Mouse (Mus musculus) kidney, postnatal 0 days (tissue): ENCODE data around the gene Dkk3. TPM values are rescaled to one million over a fixed set of nuclear protein-coding genes. Genes with fewer than 3 reads are reported as not detected.
A peak's percentile ranks its signal among the peaks of the same experiment; 100 is the strongest.

ENCODE experiments used
- ATAC-seq: fragments of 200-750 bp; cut with Nextera tagmentation; replicated peaks from 2 replicates; pipeline ENCODE4 v1.8.0; 2017; ENCODE audit warnings: low read depth, moderate number of reproducible peaks, moderate TSS enrichment, moderate library complexity; ENCODE audit not compliant: low FRiP score
- DNase-seq: peaks from one replicate; pipeline ENCODE4 v3.0.0-alpha.2; 2016; ENCODE audit warnings: low spot score
- H3K27ac ChIP-seq: fragments of 300-500 bp; sonication (generic); 2 replicates; pipeline ENCODE4 v1.5.1; 2014; ENCODE audit warnings: mild to moderate bottlenecking
- H3K27me3 ChIP-seq: fragments of 300-500 bp; sonication (generic); 2 replicates; pipeline ENCODE4 v1.6.1; 2014; ENCODE audit warnings: low read length, mixed read lengths; ENCODE audit not compliant: insufficient read depth
- H3K36me3 ChIP-seq: fragments of 300-500 bp; sonication (generic); 2 replicates; pipeline ENCODE4 v1.6.1; 2014; ENCODE audit warnings: low read length, mixed read lengths; ENCODE audit not compliant: insufficient read depth
- H3K4me1 ChIP-seq: fragments of 300-500 bp; sonication (generic); replicated peaks from 2 replicates; pipeline ENCODE4 v1.6.1; 2014; ENCODE audit warnings: antibody characterized with exemption, low read length, mixed read lengths; ENCODE audit not compliant: insufficient read depth
- H3K4me2 ChIP-seq: fragments of 300-500 bp; sonication (generic); 2 replicates; pipeline ENCODE4 v1.6.1; 2014; ENCODE audit warnings: mild to moderate bottlenecking, low read length, moderate library complexity, mixed read lengths
- H3K4me3 ChIP-seq: fragments of 300-500 bp; sonication (generic); replicated peaks from 2 replicates; pipeline ENCODE4 v1.5.1; 2014; ENCODE audit warnings: low read depth, low read length
- H3K9ac ChIP-seq: fragments of 300-500 bp; sonication (generic); 2 replicates; pipeline ENCODE4 v1.6.1; 2014; ENCODE audit warnings: low read depth, low read length
- H3K9me3 ChIP-seq: fragments of 300-500 bp; sonication (generic); replicated peaks from 2 replicates; pipeline ENCODE4 v1.6.1; 2016; ENCODE audit warnings: low read length, inconsistent platforms, mixed read lengths
- CTCF ChIP-seq: IDR thresholded peaks from 2 replicates; pipeline ENCODE4 v1.5.1; 2016; ENCODE audit warnings: antibody characterized with exemption, low read depth, mild to moderate bottlenecking, moderate library complexity
- whole genome bisulfite sequencing: fragments of 180-500 bp; shearing (Covaris S2); extraction: QIAGEN DNeasy Blood & Tissue Kit; methylation state at CpG from one replicate; pipeline ENCODE4 v1.1.7; 2014; 5-methylcytosine and 5-hydroxymethylcytosine counted together
- polyA plus RNA-seq: library from polyadenylated mRNA; unstranded; fragments of >200 nt; fragmentation: Nextera tagmentation; extraction: Ambion mirVana; gene quantifications from 2 replicates; pipeline ENCODE4 v1.2.1, GENCODE M21; 2015

Gene Dkk3
- polyA plus RNA-seq, 1 experiment from 2014 or later: 23.8 TPM

- DNase-seq (no peak), ATAC-seq (no peak)
- no peaks in the 10 kb centered on the region for H3K27me3 ChIP-seq
- H3K9me3 ChIP-seq: no peaks in the 10 kb centered on the region
- no peak overlapping the region for H3K4me3 ChIP-seq
- TF ChIP-seq CTCF: no peak
- peaks cover 4% of the 10 kb centered on the region; the same call in 1 of the 2 replicates for H3K4me1 ChIP-seq
- H3K4me2 ChIP-seq: no peak overlapping the region
- no peak overlapping the region for H3K9ac ChIP-seq
- 54% methylated on average over 11 of the region's 11 CpGs for WGBS
- H3K27ac ChIP-seq: no peak overlapping the region
- H3K36me3 ChIP-seq: no peaks in the 10 kb centered on the region
These were observed 14.1 kb downstream of the Dkk3 start for GRCm38 (mm10) chr7:112144646-112145179.

GRCm38 (mm10) chr7:112143978-112144377, 14.9 kb downstream of the Dkk3 start:
- no peak for ATAC-seq
- DNase-seq: no peak
- Histone ChIP-seq H3K27ac (no peak overlapping the region), H3K4me3 (no peak overlapping the region), H3K36me3 (no peaks in the 10 kb centered on the region), H3K27me3 (no peaks in the 10 kb centered on the region), H3K9me3 (no peaks in the 10 kb centered on the region), H3K4me1 (peaks cover 4% of the 10 kb centered on the region; the same call in 1 of the 2 replicates), H3K9ac (no peak overlapping the region), H3K4me2 (no peak overlapping the region)
- 64% methylated on average over 4 of the region's 4 CpGs for WGBS
- TF ChIP-seq CTCF: no peak

- 43% methylated on average over 7 of the region's 7 CpGs for WGBS
- Histone ChIP-seq H3K36me3 (no peaks in the 10 kb centered on the region), H3K27me3 (no peaks in the 10 kb centered on the region), H3K9ac (no peak overlapping the region), H3K4me1 (peaks cover 4% of the 10 kb centered on the region; the same call in 1 of the 2 replicates), H3K27ac (peak overlapping the region; percentile 16; the same call in 1 of the 2 replicates), H3K4me3 (no peak overlapping the region), H3K9me3 (no peaks in the 10 kb centered on the region), H3K4me2 (no peak overlapping the region)
- ATAC-seq (no peak), DNase-seq (no peak)
- TF ChIP-seq CTCF: no peak
These were observed 15.8 kb downstream of the Dkk3 start for GRCm38 (mm10) chr7:112143090-112143500.

GRCm38 (mm10) chr7:112142616-112143015, 16.2 kb downstream of the Dkk3 start:
- H3K27me3 ChIP-seq: no peaks in the 10 kb centered on the region
- no peaks in the 10 kb centered on the region for H3K36me3 ChIP-seq
- H3K9ac ChIP-seq: no peak overlapping the region
- H3K4me3 ChIP-seq: no peak overlapping the region
- WGBS: 80% methylated on average over 3 of the region's 3 CpGs
- H3K9me3 ChIP-seq: no peaks in the 10 kb centered on the region
- H3K4me2 ChIP-seq: no peak overlapping the region
- H3K4me1 ChIP-seq: peaks cover 4% of the 10 kb centered on the region; the same call in 1 of the 2 replicates
- no peak overlapping the region for H3K27ac ChIP-seq
- TF ChIP-seq CTCF: no peak
- DNase-seq (no peak), ATAC-seq (no peak)

- H3K4me1 ChIP-seq: peaks cover 4% of the 10 kb centered on the region; the same call in 1 of the 2 replicates
- no peaks in the 10 kb centered on the region for H3K36me3 ChIP-seq
- H3K27ac ChIP-seq: no peak overlapping the region
- H3K4me3 ChIP-seq: no peak overlapping the region
- H3K9me3 ChIP-seq: no peaks in the 10 kb centered on the region
- H3K9ac ChIP-seq: no peak overlapping the region
- ATAC-seq: no peak
- TF ChIP-seq CTCF: no peak
- no peak overlapping the region for H3K4me2 ChIP-seq
- no peaks in the 10 kb centered on the region for H3K27me3 ChIP-seq
- no peak for DNase-seq
- 91% methylated on average over 2 of the region's 2 CpGs for WGBS
These were observed 18.1 kb downstream of the Dkk3 start for GRCm38 (mm10) chr7:112140725-112141124.

- no peaks in the 10 kb centered on the region for H3K36me3 ChIP-seq
- TF ChIP-seq CTCF: no peak
- H3K27me3 ChIP-seq: no peaks in the 10 kb centered on the region
- H3K4me1 ChIP-seq: peaks cover 4% of the 10 kb centered on the region; the same call in 1 of the 2 replicates
- 70% methylated on average over 11 of the region's 11 CpGs for WGBS
- no peak overlapping the region for H3K4me3 ChIP-seq
- ATAC-seq (no peak), DNase-seq (no peak)
- no peaks in the 10 kb centered on the region for H3K9me3 ChIP-seq
- H3K4me2 ChIP-seq: no peak overlapping the region
- H3K27ac ChIP-seq: no peak overlapping the region
- H3K9ac ChIP-seq: no peak overlapping the region
These were observed 20.1 kb downstream of the Dkk3 start for GRCm38 (mm10) chr7:112138509-112139405.
